Mouse (Mus musculus): Measurements from ENCODE around the gene Itgam.

GRCm38 (mm10) chr7:128049254-128049653 is 13.2 kb upstream of the Itgam start:
- TF ChIP-seq POLR2A (IDR thresholded peaks at IDR 0.05; ENCODE audit: borderline replicate concordance, insufficient read depth, low read length) (no peak), CTCF (IDR thresholded peaks at IDR 0.05; ENCODE audit: borderline replicate concordance, insufficient read depth, low read depth, low read length) (no peak)
